In genomic region chr4:42952563-42952962, GRCm38 (mm10) we compare ENCODE assay signal across 11 mouse cellular contexts. TPM values are rescaled to one million over a fixed set of nuclear protein-coding genes. Genes with fewer than 3 reads are reported as not detected.
DNase-seq lines count a peak whose midpoint lies in the region; ATAC-seq lines count a peak whose summit lies in the region.
"Had no signal": no experiment of that assay in that cellular context is flagged by ENCODE, and none has a peak within 500 bp of the region (broad histone marks: within the 10 kb centered on the region; RNA-seq: fewer than 3 reads in every experiment).

No protein-coding gene starts in this region.

- peak overlapping the region; percentile 29 for H3K4me3 ChIP-seq in hindbrain, embryonic 16.5 days (ENCODE audit: low read length)

- 81% methylated on average over 7 of the region's 7 CpGs for WGBS in hindbrain, embryonic 16.5 days

- ATAC-seq in hindbrain, embryonic 16.5 days, result no peak

- H3K36me3 ChIP-seq in hindbrain, embryonic 16.5 days (ENCODE audit: control insufficient read depth, insufficient read depth, low read length), result peaks cover 13% of the 10 kb centered on the region

- peak; percentile 48 to 54 for DNase-seq in right cerebral cortex, postnatal 10 days (ENCODE audit: low spot score in 2 of 2)
- no peak for DNase-seq in right cerebral cortex, adult 2 months (ENCODE audit: low spot score in 2 of 2)
- peak; percentile 61 for DNase-seq in heart, adult 8-10 months (ENCODE audit: low spot score)
- no peak for DNase-seq in adrenal gland, postnatal 4 days (ENCODE audit: low spot score in 2 of 2)
- no peak for DNase-seq in adrenal gland, adult 2 months
- DNase-seq in urinary bladder, postnatal 14 days (ENCODE audit: low spot score), result no peak
- DNase-seq in ovary, postnatal 14 days (ENCODE audit: low spot score), result no peak
- DNase-seq: adrenal gland, postnatal 25 days; kidney, postnatal 10 days; liver had no signal

- no peaks in the 10 kb centered on the region for H3K27me3 ChIP-seq in hindbrain, embryonic 16.5 days (replicated peaks; ENCODE audit: control insufficient read depth, insufficient read depth, low read length)

- H3K9me3 ChIP-seq in hindbrain, embryonic 16.5 days (ENCODE audit: control insufficient read depth, low read length), result no peaks in the 10 kb centered on the region

- peak overlapping the region; percentile 98; the same call in 1 of the 2 replicates for H3K9ac ChIP-seq in hindbrain, embryonic 16.5 days (ENCODE audit: low read depth, low read length)

- H3K4me2 ChIP-seq in hindbrain, embryonic 16.5 days (ENCODE audit: low read length), result peak overlapping the region; percentile 93

- peak overlapping the region; percentile 2; the same call in 1 of the 2 replicates for H3K27ac ChIP-seq in hindbrain, embryonic 16.5 days (ENCODE audit: low read depth, low read length)

- peaks cover 48% of the 10 kb centered on the region for H3K4me1 ChIP-seq in hindbrain, embryonic 16.5 days (ENCODE audit: control insufficient read depth, insufficient read depth, low read depth, low read length)

RNA-seq across cellular contexts. Expression of gene Dnajb5, which starts 2.9 kb away (rescaled TPM):
- total RNA-seq in heart, adult 8-10 months (2022), result 100 to 1,000 TPM in 2 of 4 experiments, 10 to 100 TPM in 2; 65.1 to 119 (median 88.0) TPM
- polyA plus RNA-seq in hindbrain, embryonic 16.5 days (2015; fragmentation: Nextera tagmentation; extraction: Ambion mirVana), result 44.9 and 45.7 TPM in 2 replicates
- total RNA-seq in adrenal gland, postnatal 4 days (2021), result 10 to 100 TPM; 17.7 to 19.1 TPM
- total RNA-seq in adrenal gland, adult 2 months (2021), result 10 to 100 TPM; 17.7 to 18.3 TPM
- polyA plus RNA-seq in adrenal gland, adult 2 months (2012; rRNA removed), result 7.4 TPM in 2 replicates

RNA-seq across cellular contexts. Expression of gene 1700022I11Rik, which starts 16.8 kb away (rescaled TPM):
- total RNA-seq in heart, adult 8-10 months (2022), result not detected
- polyA plus RNA-seq in hindbrain, embryonic 16.5 days (2015; fragmentation: Nextera tagmentation; extraction: Ambion mirVana), result 0.44 and 1.3 TPM in 2 replicates
- not detected for total RNA-seq in adrenal gland, postnatal 4 days (2021)
- not detected for total RNA-seq in adrenal gland, adult 2 months (2021)
- not detected in 2 replicates for polyA plus RNA-seq in adrenal gland, adult 2 months (2012; rRNA removed)
- total RNA-seq: adrenal gland, postnatal 25 days had no signal

RNA-seq across cellular contexts. Expression of gene Phf24, which starts 36.1 kb away (rescaled TPM):
- total RNA-seq in heart, adult 8-10 months (2022), result 1 to 10 TPM; 4.3 to 9.8 (median 7.0) TPM
- polyA plus RNA-seq in hindbrain, embryonic 16.5 days (2015; fragmentation: Nextera tagmentation; extraction: Ambion mirVana), result 44.5 and 45.7 TPM in 2 replicates
- 1 to 10 TPM; 3.4 to 5.4 TPM for total RNA-seq in adrenal gland, postnatal 4 days (2021)
- 1 to 10 TPM in 1 of 2 experiments, under 1 TPM in 1; 0.92 to 2.6 TPM for total RNA-seq in adrenal gland, adult 2 months (2021)
- polyA plus RNA-seq in adrenal gland, adult 2 months (2012; rRNA removed), result 1.8 and 3.1 TPM in 2 replicates

RNA-seq across cellular contexts. Expression of gene Vcp, which starts 47.7 kb away (rescaled TPM):
- 100 to 1,000 TPM; 255 to 280 (median 263) TPM for total RNA-seq in heart, adult 8-10 months (2022)
- polyA plus RNA-seq in hindbrain, embryonic 16.5 days (2015; fragmentation: Nextera tagmentation; extraction: Ambion mirVana), result 478 and 502 TPM in 2 replicates
- 100 to 1,000 TPM; 283 to 294 TPM for total RNA-seq in adrenal gland, postnatal 4 days (2021)
- 100 to 1,000 TPM; 305 to 320 TPM for total RNA-seq in adrenal gland, adult 2 months (2021)
- 671 and 857 TPM in 2 replicates for polyA plus RNA-seq in adrenal gland, adult 2 months (2012; rRNA removed)

RNA-seq across cellular contexts. Expression of gene Fancg, which starts 57.7 kb away (rescaled TPM):
- total RNA-seq in heart, adult 8-10 months (2022), result 1 to 10 TPM; 1.7 to 2.8 (median 2.2) TPM
- polyA plus RNA-seq in hindbrain, embryonic 16.5 days (2015; fragmentation: Nextera tagmentation; extraction: Ambion mirVana), result 22.7 and 25.8 TPM in 2 replicates
- 10 to 100 TPM; 11.7 to 14.9 TPM for total RNA-seq in adrenal gland, postnatal 4 days (2021)
- 1 to 10 TPM; 7.7 to 8.9 TPM for total RNA-seq in adrenal gland, adult 2 months (2021)
- polyA plus RNA-seq in adrenal gland, adult 2 months (2012; rRNA removed), result 10.8 and 13.5 TPM in 2 replicates

Comparison
In these comparisons a context has a peak if more than half of its experiments do, and no peak if none do; other contexts are left out.
1. DNase-seq: peak in right cerebral cortex, postnatal 10 days (2 of 2) and heart, adult 8-10 months (single experiment); none in right cerebral cortex, adult 2 months (0 of 2), adrenal gland, postnatal 4 days (0 of 2), adrenal gland, adult 2 months (single experiment), urinary bladder, postnatal 14 days (single experiment) and ovary, postnatal 14 days (single experiment).